Mouse (Mus musculus) CH12F3 (cell line): Measurements from ENCODE around the gene Mta1.

Experiments used
- in situ Hi-C: fragments of 300-500 bp; cut with MboI; formaldehyde crosslinking; loops from 2 replicates; pipeline ENCODE4 v1.14.3; 2020; ENCODE audit warnings: low sequenced_read_pairs

Mta1 gene

GRCm38 (mm10) chr12:113176960-113177725, 79.1 kb downstream of the Mta1 start:
- in situ Hi-C loops: no loop called here

GRCm38 (mm10) chr12:113181020-113181419, 82.9 kb downstream of the Mta1 start:
- in situ Hi-C loops: no loop called here

- in situ Hi-C loops: no loop called here
These were observed 86.9 kb downstream of the Mta1 start for GRCm38 (mm10) chr12:113184945-113185344.

- in situ Hi-C loops: no loop called here
These were observed 87.6 kb downstream of the Mta1 start, which contains the start of gene Tmem121 for GRCm38 (mm10) chr12:113185442-113186291. Gene Tmem121, plus strand, starts transcription at chr12:113185930.

- in situ Hi-C loops: no loop called here
These were observed 88.4 kb downstream of the Mta1 start for GRCm38 (mm10) chr12:113186326-113187010.
